Mouse (Mus musculus) kidney, postnatal 10 days (tissue): ENCODE data around the gene Ppp1r8.
A peak's percentile ranks its signal among the peaks of the same experiment; 100 is the strongest.

Experiments used
- DNase-seq: peaks from one replicate; pipeline ENCODE4 v3.0.0; 2021; ENCODE audit warnings: mixed read lengths

The Ppp1r8 gene

GRCm38 (mm10) chr4:132842970-132843704 is at the start of gene Ppp1r8:
TSS of gene Ppp1r8 (minus strand) at chr4:132843169.
- peak; percentile 92 for DNase-seq

DNA sequence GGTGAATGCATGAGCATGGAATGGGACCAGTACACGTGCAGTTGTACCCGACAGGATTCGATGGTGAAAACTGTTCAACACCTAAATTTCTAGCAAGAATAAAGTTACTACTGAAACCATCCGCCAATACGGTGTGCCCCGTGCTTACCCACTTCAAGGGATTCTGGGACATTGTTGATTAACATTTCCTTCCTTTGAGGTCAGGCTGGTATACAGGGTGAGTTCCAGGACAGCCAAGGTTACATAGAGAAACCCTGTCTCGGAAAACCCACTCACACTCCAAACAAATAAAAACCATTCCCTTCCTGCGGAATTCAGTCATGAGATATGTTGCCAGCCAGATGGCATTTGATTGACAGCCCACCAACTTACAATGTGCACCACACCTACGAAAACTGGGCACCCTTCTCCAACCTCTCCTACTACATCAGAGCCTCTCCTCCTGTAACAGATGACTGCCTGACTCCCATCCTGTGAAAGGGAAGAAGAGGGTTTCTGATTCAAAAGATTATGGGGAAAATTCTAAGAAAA is 41.9 kb upstream of the Ppp1r8 start:
- no peak for DNase-seq

DNA sequence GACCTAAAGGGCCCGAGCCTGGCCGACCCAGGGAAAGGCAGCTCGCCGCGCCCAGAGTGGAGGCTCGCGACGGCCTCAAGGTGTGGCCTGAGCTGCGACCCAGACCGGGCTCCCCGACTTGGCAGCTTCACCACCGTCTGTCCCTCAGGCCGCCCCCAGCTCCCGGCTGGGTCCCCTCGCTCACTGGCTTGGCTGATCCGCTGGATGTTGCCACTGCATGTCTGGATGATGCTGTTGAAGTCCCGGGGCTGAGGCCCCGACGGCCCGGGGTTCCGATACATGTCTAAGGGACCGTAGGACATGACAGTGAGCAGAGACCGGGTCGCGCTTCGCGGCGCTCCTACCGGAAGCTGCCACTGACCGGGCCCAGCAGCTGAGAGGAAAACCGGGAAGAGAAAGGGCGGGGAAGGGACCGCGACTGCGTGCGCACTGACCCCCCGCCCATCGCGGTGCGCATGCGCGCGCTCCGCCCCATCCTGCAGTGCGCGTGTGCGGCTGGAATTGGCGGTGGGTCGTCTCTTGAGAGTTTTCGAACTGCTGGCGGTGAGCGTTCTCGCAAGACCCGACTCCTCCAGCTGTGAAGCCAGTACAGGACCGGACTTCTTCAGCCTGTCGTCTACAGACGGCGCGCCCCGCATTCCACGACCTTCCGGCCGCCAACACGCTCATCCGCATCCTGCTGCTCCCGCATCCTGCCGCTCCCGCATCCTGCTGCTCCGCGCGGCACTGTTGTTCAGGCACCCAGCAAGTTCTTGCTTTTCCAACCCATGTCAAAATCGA is 41.3 kb upstream of the Ppp1r8 start, which contains the start of gene Stx12:
TSS of gene Stx12 (minus strand) at position 446 of the 780 bp plus-strand sequence.
- peak; percentile 95 for DNase-seq

- DNase-seq: no peak
Observed at GRCm38 (mm10) chr4:132883561-132884063, 40.6 kb upstream of the Ppp1r8 start.

DNA sequence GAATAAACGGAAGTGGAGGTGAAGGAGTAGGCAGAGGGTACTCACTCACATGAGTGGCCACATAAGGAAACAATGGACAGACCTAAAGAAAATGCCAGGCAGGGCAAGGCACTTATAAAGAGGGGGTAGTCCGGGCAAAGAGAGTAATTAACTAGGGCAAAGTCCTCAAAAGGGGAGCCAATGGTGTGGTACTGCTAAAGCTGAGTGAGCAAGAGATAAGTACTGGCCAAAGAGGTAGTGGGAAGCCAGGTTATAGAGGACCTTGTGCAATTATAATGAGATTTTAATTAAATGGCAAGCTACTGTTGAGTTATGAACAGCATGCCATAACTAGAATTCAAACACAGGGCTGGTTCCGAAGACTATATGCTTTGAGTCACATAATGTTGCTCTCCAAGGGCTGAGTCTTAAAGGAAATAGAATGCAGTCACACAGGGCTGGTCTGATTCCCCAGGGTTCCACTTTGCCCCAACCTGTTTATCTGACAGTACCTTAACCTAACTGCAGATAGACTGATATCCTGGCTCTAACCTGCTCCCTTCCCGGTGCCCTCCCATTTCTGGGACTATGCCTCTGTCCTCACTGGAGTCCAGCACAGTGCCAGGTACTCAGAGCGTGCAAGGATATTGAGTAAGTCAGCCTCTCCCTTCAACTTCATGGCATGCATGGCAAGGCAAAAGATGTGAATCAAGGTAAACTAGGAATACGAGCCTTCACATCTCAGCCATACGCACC is 31.6 kb upstream of the Ppp1r8 start:
- no peak for DNase-seq

DNA sequence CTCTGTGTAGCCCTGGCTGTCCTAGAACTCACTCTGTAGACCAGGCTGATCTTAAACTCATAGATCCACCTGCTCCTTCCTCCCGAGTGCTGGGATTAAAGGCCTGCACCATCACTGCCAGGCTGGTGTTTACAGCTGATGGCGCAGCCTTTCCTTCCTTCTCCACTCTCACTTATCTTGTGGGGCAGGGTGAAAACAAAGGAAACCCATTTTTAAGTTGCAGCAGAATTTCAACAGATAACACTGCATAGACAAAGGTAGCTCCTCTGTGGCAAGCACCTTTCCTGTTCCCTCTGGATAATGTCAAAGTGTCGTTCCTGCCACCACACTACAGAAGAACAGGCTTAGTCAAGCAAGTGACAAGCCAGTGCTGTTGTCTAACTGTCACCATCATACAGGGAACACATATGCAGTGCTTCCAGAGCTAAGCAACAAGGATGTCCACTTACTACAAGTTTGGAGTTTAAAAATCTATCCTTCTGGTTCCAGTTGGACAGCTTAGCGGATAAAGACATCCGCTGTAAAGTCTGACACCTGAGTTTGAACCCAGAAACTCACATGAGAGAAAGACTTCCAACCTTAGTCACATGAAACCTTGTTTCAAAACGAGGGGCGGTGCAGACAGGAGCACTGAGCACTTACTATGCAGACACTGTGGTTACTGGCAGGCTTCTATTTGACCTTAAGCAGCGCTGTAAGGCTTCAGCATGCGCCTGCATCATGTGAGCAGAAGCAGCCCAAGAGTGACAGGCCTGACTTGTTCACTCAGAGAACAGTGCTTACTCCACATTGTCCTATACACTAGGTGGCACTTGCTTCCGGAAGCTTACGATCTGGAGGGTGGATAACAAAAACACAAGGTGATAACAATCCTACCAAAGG is 30.8 kb upstream of the Ppp1r8 start:
- peak; percentile 20 for DNase-seq

DNA sequence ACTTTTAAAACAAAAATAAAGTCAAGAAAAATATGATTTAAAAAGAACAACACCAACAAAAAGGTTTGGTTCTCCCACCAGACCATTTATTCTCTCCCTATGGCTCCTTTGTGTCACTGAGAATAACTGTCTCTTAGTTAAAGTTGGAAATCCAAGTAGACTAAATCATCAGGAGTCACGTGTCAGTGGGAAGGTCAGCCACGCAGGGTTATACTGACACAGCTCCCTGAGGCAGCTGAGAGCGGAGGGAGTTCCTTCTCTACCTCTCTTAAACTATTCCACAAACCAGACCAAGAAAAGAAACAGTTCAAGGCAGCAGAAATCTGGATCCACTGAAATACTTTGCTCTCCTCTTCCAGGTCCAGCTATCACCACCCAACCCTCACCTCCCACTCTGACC is 28.1 kb upstream of the Ppp1r8 start:
- no peak for DNase-seq

GRCm38 (mm10) chr4:132864856-132865255 is 21.9 kb upstream of the Ppp1r8 start:
- no peak for DNase-seq

DNA sequence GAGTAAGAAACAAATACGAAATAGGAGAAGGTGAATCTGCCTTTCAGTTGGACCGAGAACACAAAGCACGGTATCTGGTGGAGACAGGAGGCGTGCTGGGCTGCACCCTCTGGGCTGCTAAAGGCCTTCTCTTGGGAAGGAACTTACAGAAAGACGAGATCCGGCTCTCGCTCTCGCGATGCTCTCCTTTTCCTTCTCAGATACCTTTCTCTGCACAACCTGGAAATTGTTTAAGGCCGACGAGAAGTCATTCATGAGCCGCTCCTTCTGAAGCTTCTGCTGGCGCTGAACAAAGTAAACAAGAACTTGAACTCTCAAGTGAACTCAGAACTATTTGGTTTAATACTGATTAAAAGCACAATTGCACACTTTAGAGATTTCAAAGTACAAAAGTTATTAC is 20.0 kb upstream of the Ppp1r8 start:
- DNase-seq: no peak

- no peak for DNase-seq
Observed at GRCm38 (mm10) chr4:132860880-132861279, 17.9 kb upstream of the Ppp1r8 start.

DNA sequence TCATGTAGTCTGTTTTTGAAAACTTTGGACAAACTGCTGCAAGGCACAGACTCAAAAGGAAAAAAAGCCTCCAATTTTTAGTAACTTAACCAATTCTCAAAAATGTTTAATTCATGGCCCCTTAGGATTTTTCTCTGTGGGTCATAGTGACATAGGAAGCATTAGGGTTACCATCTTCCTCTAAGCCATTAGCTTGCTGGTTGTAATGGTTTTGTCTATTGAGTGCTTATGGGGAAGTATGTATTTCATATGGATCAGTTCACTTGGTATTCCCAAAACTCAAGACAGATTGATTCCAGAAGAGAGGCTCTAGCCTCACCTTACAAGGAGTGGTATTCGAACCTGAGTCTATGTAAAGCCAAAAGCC is 719 bp upstream of the Ppp1r8 start:
- DNase-seq: no peak

DNA sequence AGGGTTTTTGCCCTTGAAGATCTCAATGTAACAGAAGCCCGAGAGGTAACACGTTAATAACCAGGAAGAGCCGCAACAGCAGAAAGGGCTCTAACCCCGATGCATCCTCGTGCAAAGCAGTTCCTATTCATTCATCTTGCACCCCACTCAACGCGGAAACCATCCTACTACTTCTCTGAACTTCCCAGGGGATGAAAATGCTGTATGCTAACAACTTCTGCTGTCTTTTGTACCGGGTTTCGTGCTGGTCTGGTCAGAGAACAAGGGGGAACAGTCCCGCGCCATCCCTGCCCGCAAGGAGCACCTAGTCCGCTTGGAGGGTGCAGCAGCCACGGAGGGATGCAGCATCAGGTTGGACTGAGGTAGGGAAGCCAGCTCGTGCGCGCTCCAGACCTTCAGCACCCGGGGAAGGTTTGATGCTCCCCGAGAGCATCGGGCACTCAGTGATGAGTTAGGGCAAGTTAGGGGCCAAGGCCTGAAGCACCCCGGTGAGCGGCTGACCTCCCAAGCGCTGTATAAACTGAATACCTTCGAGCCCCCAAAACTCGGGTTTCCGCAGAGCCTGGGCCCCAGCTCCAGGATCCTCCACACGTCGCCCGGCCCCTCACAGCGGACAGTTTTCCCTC is 575 bp downstream of the Ppp1r8 start:
- peak; percentile 40 for DNase-seq

DNA sequence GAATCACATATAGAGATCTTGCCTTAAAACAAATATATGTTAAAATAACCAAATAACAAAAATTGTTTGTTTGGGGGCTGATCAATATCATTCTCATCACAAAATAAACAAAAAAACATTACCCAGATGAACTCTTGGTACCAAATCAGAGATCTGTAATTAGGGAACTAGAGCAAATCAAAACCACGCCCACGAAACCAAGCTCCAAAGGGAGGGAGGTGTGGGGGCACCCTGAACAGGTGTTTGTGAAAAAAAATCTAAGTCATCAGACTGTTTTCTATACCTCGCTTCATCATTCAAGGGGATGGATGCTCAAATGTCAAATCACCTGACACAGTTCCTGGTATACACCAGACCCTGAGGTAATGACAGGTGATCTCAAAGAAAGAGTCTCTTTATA is 1.5 kb downstream of the Ppp1r8 start:
- no peak for DNase-seq

DNA sequence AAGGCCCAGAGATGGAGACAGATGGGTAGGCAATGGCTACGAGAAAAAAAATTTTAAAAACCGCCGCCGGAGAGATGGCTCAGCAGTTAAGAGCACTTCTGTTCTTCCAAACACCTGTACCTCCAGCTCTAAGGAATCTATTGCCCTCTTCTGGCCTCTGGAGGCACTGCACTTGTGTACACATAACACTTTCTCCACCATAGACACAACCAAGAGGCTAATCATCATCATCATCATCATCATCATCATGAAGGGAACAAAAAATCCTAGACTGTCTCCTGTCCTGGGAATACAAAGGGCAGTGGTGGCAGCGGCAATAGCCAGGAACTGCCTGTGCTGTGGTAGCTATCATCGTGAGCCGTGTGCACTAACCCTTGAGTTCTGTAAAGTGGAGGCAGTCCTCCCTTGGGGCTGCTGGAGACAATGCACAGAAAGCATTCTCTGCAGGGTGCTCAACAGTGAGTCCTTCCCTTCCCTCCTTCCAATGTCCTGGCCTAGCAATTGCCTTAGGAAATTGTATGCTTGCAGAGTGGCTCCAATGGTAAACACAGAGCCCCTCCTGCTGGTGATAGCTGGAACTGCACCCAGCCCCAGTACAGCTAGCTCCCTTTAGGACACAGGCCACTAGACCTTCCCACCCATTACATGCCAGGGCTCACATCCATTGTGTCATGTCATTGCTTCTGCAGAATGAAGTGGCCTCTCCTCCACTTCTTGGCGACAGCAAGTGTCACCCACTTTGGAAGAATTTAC is 19.2 kb downstream of the Ppp1r8 start:
- peak; percentile 85 for DNase-seq

DNA sequence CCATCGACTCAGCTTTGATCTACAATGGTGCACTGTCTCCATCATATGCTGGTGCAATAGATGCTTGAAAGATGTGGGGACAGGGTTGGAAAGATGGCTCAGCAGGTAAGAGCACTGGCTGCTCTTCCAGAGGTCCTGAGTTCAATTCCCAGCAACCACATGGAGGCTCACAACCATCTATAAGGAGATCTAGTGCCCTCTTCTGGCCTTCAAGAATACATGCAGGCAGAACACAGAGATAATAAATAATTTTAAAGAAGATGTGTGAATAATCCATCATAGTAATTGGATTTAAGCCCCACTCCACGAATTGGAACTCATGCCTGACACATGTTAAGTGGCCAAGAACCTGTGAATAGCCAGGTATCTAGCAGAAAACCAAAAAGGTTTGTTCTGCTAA is 24.5 kb downstream of the Ppp1r8 start:
- DNase-seq: no peak

GRCm38 (mm10) chr4:132816855-132817254 is 26.1 kb downstream of the Ppp1r8 start:
- DNase-seq: no peak

- no peak for DNase-seq
Observed at GRCm38 (mm10) chr4:132816404-132816803, 26.6 kb downstream of the Ppp1r8 start.

DNA sequence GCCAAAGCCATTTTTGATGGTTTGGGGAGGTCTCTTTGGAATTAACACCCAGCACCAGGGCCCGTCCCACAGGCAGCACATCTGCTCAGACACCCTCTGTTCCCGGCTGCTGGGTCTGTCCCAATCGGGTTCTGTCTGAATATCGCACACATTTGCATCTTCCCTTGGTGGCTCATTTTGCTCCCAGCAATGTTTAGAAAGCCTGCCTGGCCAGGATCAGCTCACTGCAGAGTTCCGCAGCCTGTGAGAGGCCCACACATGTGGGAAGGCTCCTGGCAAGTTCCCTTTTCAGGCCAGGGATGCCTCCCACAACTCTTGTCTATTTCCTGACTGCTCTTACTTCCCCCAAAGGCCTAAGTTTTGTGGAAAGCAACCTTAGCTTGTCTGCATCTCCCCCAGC is 33.3 kb downstream of the Ppp1r8 start:
- no peak for DNase-seq

DNA sequence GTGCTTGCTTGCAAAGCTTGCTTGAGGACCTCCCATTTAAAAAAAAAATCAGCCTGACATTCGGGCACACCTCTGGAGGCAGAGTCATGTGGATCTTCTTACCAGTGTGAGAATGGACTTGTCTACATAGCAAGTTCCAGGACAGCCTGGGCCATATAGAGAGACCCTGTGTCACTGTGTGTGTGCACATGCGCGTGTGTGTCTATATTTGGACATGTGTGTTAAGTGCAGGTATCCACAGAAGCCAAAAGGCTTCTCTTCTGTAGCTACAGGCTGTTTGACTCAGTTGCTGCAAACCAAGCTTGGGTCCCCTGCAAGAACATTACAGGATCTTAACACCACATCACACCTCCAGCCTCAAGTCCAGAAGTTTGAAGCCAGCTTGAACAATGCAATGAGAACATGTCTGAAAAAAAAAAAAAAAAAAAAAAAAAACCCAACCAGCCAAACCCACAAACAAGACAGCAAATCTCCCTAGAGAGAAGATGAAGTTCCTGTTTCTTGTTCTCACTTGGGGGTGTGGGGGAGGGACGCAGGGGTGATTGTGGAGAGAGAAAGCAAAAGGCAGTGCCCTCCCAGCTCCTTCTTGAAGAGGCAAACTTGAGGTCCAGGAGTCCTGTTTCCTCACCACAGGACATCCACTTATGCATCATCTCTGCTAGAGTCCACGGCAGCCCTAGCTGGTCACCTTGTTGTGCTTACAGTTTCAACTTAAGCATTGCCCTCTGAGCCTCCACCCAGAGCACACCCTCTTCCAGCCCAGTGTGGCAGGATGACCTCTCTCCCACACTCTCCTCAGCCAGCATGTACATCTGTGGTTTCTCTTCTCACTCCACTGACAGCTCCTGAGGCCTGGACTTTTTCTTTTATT is 35.0 kb downstream of the Ppp1r8 start:
- DNase-seq: no peak
